Mouse (Mus musculus) heart, postnatal 25 days (tissue): ENCODE data around the gene Mepce. TPM values are rescaled to one million over a fixed set of nuclear protein-coding genes. Genes with fewer than 3 reads are reported as not detected.
A peak's percentile ranks its signal among the peaks of the same experiment; 100 is the strongest.

Experiments used
- DNase-seq: peaks from one replicate; pipeline ENCODE4 v3.0.0; 2022; ENCODE audit warnings: low spot score
- intact Hi-C: fragments of 180-260 bp; cut with DNase I; formaldehyde crosslinking; loops from one replicate; pipeline ENCODE4 v1.15.1; 2025
- total RNA-seq, 2 experiments: library from RNA; stranded (reverse); gene quantifications; 2 replicates each; pipeline ENCODE4 v1.2.3; 2021

The Mepce gene
- total RNA-seq, 2 experiments from 2014 or later = 20.6 to 29.3 TPM

DNA sequence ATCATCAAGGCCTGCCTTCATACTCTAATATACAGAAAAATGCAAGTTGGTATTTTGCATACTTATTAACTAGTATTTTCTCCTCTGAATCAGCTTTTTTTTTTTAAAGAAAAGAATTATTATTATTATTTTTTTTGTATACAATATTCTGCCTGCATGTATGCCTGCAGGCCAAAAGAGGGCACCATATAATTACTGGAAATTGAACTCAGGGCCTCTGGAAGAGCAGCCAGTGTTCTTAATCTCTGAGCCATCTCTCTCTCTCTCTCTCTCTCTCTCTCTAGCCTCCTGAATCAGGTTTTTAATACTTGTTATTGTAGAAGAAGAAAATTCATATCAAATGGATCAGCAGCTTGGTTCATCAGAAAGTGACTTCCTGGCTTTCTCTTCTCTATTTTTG, 4.1 kb upstream of the Mepce start:
- intact Hi-C loops = loop anchor here (5.0 kb wide), 1 partner anchor 181 kb away; no protein-coding TSS in a partner anchor
- DNase-seq = no peak

DNA sequence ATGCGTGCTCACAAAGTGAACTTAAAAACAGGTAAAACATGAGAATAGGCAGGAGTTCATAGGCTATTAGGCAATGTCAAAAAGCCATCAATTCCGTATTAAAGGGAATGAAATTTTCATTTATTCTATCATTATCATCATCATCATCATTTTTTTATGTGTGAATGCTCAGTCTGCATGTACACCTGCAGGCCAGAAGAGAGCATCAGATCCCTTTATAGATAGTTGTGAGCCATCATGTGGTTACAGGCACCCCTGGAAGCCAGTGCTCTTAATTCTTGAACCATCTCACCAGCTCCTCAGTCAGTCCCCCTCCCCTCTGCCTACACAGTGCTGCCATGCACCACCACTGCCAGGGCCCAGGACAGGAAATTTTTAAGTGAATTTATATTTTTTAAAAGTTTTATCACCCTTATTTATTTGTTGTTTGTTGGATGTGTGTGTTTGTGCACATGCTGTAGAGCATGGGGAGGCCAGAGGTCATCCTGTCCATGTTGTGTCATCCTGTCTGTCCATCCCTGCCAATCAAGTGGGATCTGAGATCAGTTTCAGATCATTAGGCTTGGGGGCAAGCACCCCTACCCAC, 1.6 kb upstream of the Mepce start:
- no peak for DNase-seq
- intact Hi-C loops = loop anchor here (5.0 kb wide), 1 partner anchor 378 kb away; no protein-coding TSS in a partner anchor

DNA sequence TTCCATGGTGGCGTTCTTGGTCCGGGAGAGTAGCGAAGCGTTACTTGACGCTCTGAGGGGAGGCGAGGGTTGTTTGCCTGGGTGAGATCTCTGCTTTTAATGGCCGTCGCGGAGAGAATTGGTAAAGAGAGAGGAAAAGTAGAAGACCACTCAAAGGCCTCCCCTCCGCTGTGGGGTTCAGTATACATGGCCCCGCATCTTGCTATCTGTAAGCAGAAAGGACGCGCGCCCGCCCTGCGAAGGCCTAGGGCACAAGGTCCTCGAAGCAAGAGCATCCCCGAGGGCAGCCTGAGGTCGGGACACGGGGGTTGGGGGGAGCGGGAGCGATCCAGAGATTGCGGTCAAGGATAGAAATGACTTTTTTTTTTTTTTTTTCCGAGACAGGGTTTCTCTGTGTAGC, 716 bp upstream of the Mepce start:
- intact Hi-C loops = loop anchor here (5.0 kb wide), 1 partner anchor 379 kb away; no protein-coding TSS in a partner anchor
- DNase-seq = no peak

DNA sequence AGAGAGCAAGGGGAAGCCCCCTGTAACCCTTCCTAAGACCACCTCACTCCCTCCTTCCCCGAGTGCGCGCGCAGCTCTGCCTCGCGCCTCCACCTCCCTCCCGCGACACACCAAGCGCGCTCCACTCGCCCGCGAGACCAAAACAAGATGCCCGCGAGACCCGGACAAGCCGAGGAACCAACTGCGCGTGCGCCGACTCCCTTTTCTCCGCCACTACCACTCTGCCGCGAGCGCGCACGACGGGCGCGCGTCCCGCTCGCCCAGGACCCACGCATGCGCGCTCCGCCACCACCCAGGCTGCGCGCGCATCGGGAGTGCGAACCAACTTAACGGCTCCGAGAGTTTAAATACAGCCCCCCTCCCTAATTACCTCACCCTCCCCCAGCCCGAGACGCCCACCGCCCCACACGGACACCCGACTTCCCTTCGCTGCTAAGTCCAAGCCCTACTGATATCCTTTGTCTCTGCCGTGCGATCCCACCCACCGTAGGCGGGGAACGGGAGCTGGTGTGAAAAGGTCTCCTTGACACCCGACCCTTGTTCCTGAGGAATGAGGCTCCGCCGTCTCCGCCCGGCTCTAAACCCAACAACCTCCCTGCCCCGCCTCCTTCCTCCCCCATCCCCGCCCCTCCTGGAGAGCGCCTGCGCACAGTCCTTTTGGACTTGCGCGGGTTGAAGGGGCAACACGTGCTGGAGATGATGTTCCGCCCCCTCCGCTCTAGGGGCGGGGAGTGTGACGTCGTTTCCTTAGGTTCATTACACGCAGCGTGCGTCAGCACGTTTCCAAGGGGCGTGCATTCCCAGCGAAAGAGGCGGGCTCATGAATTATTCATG, 1.1 kb downstream of the Mepce start:
- peak; percentile 98 for DNase-seq
- intact Hi-C loops = loop anchor here (5.0 kb wide), 1 partner anchor 381 kb away; no protein-coding TSS in a partner anchor

DNA sequence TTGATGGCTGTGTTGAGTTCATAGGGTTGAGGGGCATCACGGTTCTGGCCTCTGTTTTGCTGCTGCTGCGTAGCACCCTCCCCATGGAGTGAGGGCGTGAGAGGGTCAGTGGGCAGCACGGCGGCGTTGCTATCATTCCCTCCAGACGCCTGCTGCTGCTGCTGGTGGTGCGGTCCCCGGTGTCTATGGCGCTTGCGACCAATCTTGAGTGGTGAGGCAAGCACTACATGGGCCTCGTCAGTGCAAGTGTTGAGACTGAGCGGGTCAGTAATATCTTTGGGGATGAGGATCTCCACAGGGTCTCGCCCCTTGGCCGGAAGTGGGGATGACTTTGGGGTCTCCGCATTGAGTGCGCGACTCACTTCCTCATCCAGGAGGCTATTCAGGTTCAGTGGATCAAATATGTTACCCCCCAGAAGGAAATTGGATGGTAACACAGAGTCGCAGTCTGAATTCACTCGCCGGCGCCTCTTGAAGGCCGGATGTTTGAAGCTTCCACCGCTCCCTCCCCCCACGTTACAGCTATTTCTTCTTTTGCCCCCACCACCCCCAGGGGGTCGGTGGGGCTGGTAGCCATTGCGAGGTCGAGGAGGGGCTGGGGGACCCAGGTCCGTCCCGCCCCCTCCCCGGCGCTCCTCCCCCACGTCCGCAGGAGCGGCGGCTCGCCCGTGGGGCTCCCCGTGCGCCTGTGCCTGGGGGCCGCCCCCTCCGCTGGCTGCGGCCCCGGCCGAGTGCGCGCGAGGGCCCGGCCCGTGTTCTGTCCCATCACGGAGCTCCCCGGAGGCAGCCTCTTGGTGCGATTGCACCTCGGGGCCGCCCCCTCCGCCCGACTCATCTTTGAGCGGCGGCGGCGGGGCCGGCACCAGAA, 2.1 kb downstream of the Mepce start:
- DNase-seq = no peak
- intact Hi-C loops = loop anchor here (5.0 kb wide), 1 partner anchor 382 kb away; no protein-coding TSS in a partner anchor

- intact Hi-C loops = no loop called here
Observed at GRCm38 (mm10) chr5:137784546-137784945, 2.9 kb downstream of the Mepce start.

GRCm38 (mm10) chr5:137783901-137784540, 3.4 kb downstream of the Mepce start:
- no peak for DNase-seq
- intact Hi-C loops = no loop called here

More at GRCm38 (mm10) chr5:137784546-137784945, 2.9 kb downstream of the Mepce start:
- no peak for DNase-seq

- no peak for DNase-seq
- intact Hi-C loops = no loop called here
Observed at GRCm38 (mm10) chr5:137782776-137783522, 4.5 kb downstream of the Mepce start.

- intact Hi-C loops = no loop called here
- no peak for DNase-seq
Observed at GRCm38 (mm10) chr5:137781661-137782060, 5.8 kb downstream of the Mepce start.

- DNase-seq = no peak
- intact Hi-C loops = loop anchor here (5.0 kb wide), 2 partner anchors 442 to 792 kb away; partner anchors contain the start of genes Plod3 and Znhit1
Observed at GRCm38 (mm10) chr5:137779053-137779933, 8.2 kb downstream of the Mepce start.

DNA sequence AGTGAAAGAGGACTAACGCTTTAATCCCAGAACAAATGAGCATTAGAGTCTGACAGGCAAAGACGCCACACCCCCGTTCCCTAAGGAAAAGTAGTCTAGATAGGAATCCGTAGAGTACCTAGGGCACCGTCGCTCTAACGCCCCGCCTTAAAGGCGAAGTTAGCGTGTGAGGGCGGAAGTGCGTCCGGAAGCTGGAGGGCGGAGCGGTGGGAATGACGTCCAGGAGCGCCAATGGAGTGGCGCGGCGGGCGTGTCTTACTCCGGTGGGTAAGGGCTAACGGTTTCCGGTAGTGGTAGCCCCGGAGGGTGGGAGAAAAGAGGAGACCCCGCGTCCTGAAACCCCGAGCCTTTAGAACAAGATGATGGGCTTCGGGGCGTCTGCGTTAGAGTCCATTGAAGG, 8.8 kb downstream of the Mepce start, which contains the start of gene Ppp1r35:
Gene Ppp1r35 (plus strand): TSS at position 215 of the 400 bp plus-strand sequence.
- intact Hi-C loops = loop anchor here (5.0 kb wide), 2 partner anchors 441 to 791 kb away; partner anchors contain the start of genes Plod3 and Znhit1
- peak; percentile 91 for DNase-seq

GRCm38 (mm10) chr5:137777267-137777845, 10.1 kb downstream of the Mepce start:
- intact Hi-C loops = loop anchor here (5.0 kb wide), 2 partner anchors 440 to 790 kb away; partner anchors contain the start of genes Plod3 and Znhit1

GRCm38 (mm10) chr5:137776408-137776918, 11.0 kb downstream of the Mepce start:
- DNase-seq = no peak
- intact Hi-C loops = loop anchor here (5.0 kb wide), 2 partner anchors 439 to 789 kb away; partner anchors contain the start of genes Plod3 and Znhit1

More at GRCm38 (mm10) chr5:137777267-137777845, 10.1 kb downstream of the Mepce start:
- no peak for DNase-seq

GRCm38 (mm10) chr5:137775587-137776290, 11.7 kb downstream of the Mepce start:
- intact Hi-C loops = loop anchor here (5.0 kb wide), 2 partner anchors 438 to 788 kb away; partner anchors contain the start of genes Plod3 and Znhit1
- DNase-seq = no peak

DNA sequence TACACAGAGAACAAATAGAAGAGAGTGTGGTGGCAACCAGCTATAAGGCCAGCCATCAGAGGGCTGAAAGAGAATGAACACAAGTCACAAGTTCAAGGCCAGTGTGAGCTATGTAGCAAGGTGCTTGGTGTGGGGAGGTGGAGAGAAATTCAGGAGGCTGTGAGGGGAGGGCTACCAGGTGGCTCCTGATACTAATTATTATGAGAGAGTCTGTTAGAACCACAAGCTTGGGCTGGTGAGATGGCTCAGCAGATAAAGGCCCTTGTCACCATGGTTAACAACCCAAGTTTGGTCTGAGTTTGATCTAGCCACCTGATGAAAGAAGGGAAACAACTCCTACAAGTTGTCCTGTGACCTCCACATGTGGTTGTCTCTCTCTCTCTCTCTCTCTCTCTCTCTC, 14.7 kb downstream of the Mepce start:
- DNase-seq = no peak
- intact Hi-C loops = no loop called here

GRCm38 (mm10) chr5:137770709-137771108, 16.7 kb downstream of the Mepce start:
- intact Hi-C loops = no loop called here
- no peak for DNase-seq
